Mouse (Mus musculus): Measurements from ENCODE around the gene Vmn2r29. TPM values are rescaled to one million over a fixed set of nuclear protein-coding genes. Genes with fewer than 3 reads are reported as not detected.

Vmn2r29 gene
- polyA plus RNA-seq, 1 experiment from 2014 or later, result 0.27 TPM

DNA sequence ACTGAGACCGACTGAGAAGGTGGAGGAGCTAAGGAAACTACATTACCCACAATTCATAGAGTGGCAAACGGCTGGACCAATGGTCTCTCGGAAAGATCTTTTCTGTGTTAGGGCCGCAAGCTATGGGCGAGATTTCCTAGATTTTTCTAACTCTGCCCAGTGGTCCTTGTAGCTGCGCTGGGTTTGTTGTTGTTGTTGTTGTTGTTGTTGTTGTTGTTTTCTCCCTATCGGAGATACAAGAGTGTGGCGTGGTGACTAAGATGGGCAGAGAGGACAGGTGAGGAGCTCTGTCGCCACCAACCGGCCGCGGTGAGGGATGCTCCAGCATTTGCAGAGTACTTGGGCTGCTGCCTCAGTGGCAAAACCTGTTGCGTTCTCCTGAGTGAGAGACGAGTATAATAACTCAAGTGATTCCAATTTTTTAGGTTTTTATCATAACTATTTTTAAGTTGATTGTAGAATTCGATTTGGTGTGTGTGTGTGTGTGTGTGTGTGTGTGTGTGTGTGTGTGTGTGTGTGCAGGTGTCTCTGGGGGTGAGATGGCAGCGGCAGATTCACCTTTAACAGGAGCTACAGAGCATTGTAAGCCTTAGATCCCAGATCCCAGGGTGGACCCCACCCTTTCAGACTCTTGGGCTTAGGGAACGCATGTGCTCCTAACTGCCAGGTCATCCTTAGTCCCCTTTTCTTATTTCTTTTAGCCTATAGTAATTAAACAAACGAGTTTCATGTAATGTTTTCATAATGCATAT, 58.8 kb downstream of the Vmn2r29 start:
- peak overlapping the region; percentile 54 for H3K4me3 ChIP-seq (ENCODE audit: low read depth, low read length)

GRCm38 (mm10) chr7:7187417-7188190, 59.5 kb downstream of the Vmn2r29 start:
- H3K36me3 ChIP-seq (ENCODE audit: control insufficient read depth, insufficient read depth, low read length), result no peaks in the 10 kb centered on the region
- H3K4me2 ChIP-seq (replicated peaks; ENCODE audit: low read depth), result peak overlapping the region; percentile 51
- H3K4me3 ChIP-seq (ENCODE audit: low read depth, low read length), result peak overlapping the region; percentile 54
- no peak overlapping the region for H3K27ac ChIP-seq (replicated peaks)
- H3K9me3 ChIP-seq (ENCODE audit: control insufficient read depth, low read length), result no peaks in the 10 kb centered on the region
- no peak for DNase-seq (ENCODE audit: low spot score)
- TF ChIP-seq EP300 (optimal IDR thresholded peaks at IDR 0.05) (no peak), CTCF (IDR thresholded peaks at IDR 0.05; ENCODE audit: low read depth) (no peak)
- H3K9ac ChIP-seq (ENCODE audit: low read length), result peak overlapping the region; percentile 47
- H3K4me1 ChIP-seq (replicated peaks; ENCODE audit: control insufficient read depth, insufficient read depth), result no peaks in the 10 kb centered on the region
- H3K27me3 ChIP-seq (ENCODE audit: control insufficient read depth, insufficient read depth, low read length), result no peaks in the 10 kb centered on the region
- 13% methylated on average over 13 of the region's 13 CpGs for WGBS
- no peak for ATAC-seq (ENCODE audit: low FRiP score, low TSS enrichment)

More for the DNA sequence above, 58.8 kb downstream of the Vmn2r29 start:
- 9% methylated on average over 18 of the region's 18 CpGs for WGBS
- peak overlapping the region; percentile 47 for H3K9ac ChIP-seq (ENCODE audit: low read length)
- peak; percentile 81 for DNase-seq (ENCODE audit: low spot score)
- H3K9me3 ChIP-seq (ENCODE audit: control insufficient read depth, low read length), result no peaks in the 10 kb centered on the region
- H3K4me2 ChIP-seq (replicated peaks; ENCODE audit: low read depth), result peak overlapping the region; percentile 51
- ATAC-seq (ENCODE audit: low FRiP score, low TSS enrichment), result peak; percentile 94
- no peak overlapping the region for H3K27ac ChIP-seq (replicated peaks)
- peak; percentile 83 for TF ChIP-seq CTCF (IDR thresholded peaks at IDR 0.05; ENCODE audit: low read depth)
- TF ChIP-seq EP300 (optimal IDR thresholded peaks at IDR 0.05), result no peak
- H3K4me1 ChIP-seq (replicated peaks; ENCODE audit: control insufficient read depth, insufficient read depth), result no peaks in the 10 kb centered on the region
- no peaks in the 10 kb centered on the region for H3K27me3 ChIP-seq (ENCODE audit: control insufficient read depth, insufficient read depth, low read length)
- H3K36me3 ChIP-seq (ENCODE audit: control insufficient read depth, insufficient read depth, low read length), result no peaks in the 10 kb centered on the region

DNA sequence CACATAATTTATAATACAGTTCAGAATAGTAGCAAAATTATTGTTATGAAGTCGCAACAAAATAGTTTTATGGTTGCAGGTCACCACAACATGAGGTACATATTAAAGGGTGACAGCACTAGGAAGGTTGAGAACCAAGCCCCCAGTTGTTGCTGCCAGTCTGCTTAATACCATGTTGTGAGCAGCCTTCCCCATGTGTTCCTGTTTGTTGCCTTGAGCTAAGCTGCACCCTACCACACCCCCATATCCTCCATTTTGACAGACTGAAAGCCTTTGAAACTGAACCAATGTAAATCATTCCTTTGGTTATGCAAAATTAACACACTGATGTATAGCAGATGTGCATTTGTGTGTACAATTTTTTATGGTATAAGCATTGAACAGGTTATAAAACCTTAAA, 61.2 kb downstream of the Vmn2r29 start:
- no peak overlapping the region for H3K9ac ChIP-seq (ENCODE audit: low read length)
- 94% methylated on average over 1 of the region's 1 CpGs for WGBS
- no peak for ATAC-seq (ENCODE audit: low FRiP score, low TSS enrichment)
- no peak overlapping the region for H3K4me3 ChIP-seq (ENCODE audit: low read depth, low read length)
- H3K27me3 ChIP-seq (ENCODE audit: control insufficient read depth, insufficient read depth, low read length), result no peaks in the 10 kb centered on the region
- no peaks in the 10 kb centered on the region for H3K36me3 ChIP-seq (ENCODE audit: control insufficient read depth, insufficient read depth, low read length)
- no peak for DNase-seq (ENCODE audit: low spot score)
- TF ChIP-seq EP300 (optimal IDR thresholded peaks at IDR 0.05) (no peak), CTCF (IDR thresholded peaks at IDR 0.05; ENCODE audit: low read depth) (no peak)
- no peaks in the 10 kb centered on the region for H3K4me1 ChIP-seq (replicated peaks; ENCODE audit: control insufficient read depth, insufficient read depth)
- no peak overlapping the region for H3K4me2 ChIP-seq (replicated peaks; ENCODE audit: low read depth)
- H3K27ac ChIP-seq (replicated peaks), result no peak overlapping the region
- no peaks in the 10 kb centered on the region for H3K9me3 ChIP-seq (ENCODE audit: control insufficient read depth, low read length)

Other genes with a start within 250 kb of the Vmn2r29 start
- 10.0 and 10.7 TPM in 2 replicates for gene Zfp954, start 125.8 kb downstream of the Vmn2r29 start, polyA plus RNA-seq (2015; fragmentation: Nextera tagmentation; extraction: Ambion mirVana)
- 0.45 and 0.63 TPM in 2 replicates for gene Zfp773, start 110.6 kb downstream of the Vmn2r29 start, polyA plus RNA-seq (2015; fragmentation: Nextera tagmentation; extraction: Ambion mirVana)
- gene Zfp418, start 76.0 kb downstream of the Vmn2r29 start, polyA plus RNA-seq (2015; fragmentation: Nextera tagmentation; extraction: Ambion mirVana), result 1.2 and 1.4 TPM in 2 replicates
- gene Zfp772, start 37.3 kb downstream of the Vmn2r29 start, polyA plus RNA-seq (2015; fragmentation: Nextera tagmentation; extraction: Ambion mirVana), result 6.9 and 7.4 TPM in 2 replicates
- gene Gm45844, start 31.0 kb upstream of the Vmn2r29 start, polyA plus RNA-seq (2015; fragmentation: Nextera tagmentation; extraction: Ambion mirVana), result 1.8 and 2.3 TPM in 2 replicates
- gene Clcn4, start 53.5 kb upstream of the Vmn2r29 start, polyA plus RNA-seq (2015; fragmentation: Nextera tagmentation; extraction: Ambion mirVana), result 34.6 and 35.5 TPM in 2 replicates
- 0.01 TPM in 1 of 2 replicates, not detected in the other for gene Vmn2r30, start 90.3 kb upstream of the Vmn2r29 start, polyA plus RNA-seq (2015; fragmentation: Nextera tagmentation; extraction: Ambion mirVana)
- gene Gm45783, start 127.2 kb upstream of the Vmn2r29 start, polyA plus RNA-seq (2015; fragmentation: Nextera tagmentation; extraction: Ambion mirVana), result not detected in 2 replicates
- 0.01 TPM in 1 of 2 replicates, not detected in the other for gene Vmn2r31, start 152.4 kb upstream of the Vmn2r29 start, polyA plus RNA-seq (2015; fragmentation: Nextera tagmentation; extraction: Ambion mirVana)
- gene Vmn2r32, start 232.7 kb upstream of the Vmn2r29 start, polyA plus RNA-seq (2015; fragmentation: Nextera tagmentation; extraction: Ambion mirVana), result not detected in 2 replicates

All from stomach, postnatal 0 days (tissue).